Mouse (Mus musculus) kidney, adult 2 months (tissue): ENCODE measurements around the gene Cpa5. TPM values are rescaled to one million over a fixed set of nuclear protein-coding genes. Genes with fewer than 3 reads are reported as not detected.

Experiments used
- DNase-seq: peaks from one replicate; pipeline ENCODE4 v3.0.0; 2021
- H3K27ac ChIP-seq: fragments of 200-500 bp; 2 replicates; pipeline ENCODE4 v1.5.1; 2012; ENCODE audit warnings: low read depth, low read length, control low read depth, inconsistent platforms; ENCODE audit not compliant: insufficient read depth
- H3K27me3 ChIP-seq: fragments of 200-500 bp; replicated peaks from 2 replicates; pipeline ENCODE4 v1.6.1; 2012; ENCODE audit warnings: mild to moderate bottlenecking, moderate library complexity, low read length, inconsistent platforms; ENCODE audit not compliant: control insufficient read depth, insufficient read depth
- H3K36me3 ChIP-seq: fragments of 200-500 bp; 2 replicates; pipeline ENCODE4 v1.6.1; 2012; ENCODE audit warnings: mild to moderate bottlenecking, moderate library complexity, low read length, inconsistent platforms; ENCODE audit not compliant: control insufficient read depth, insufficient read depth
- H3K4me1 ChIP-seq: fragments of 200-500 bp; 2 replicates; pipeline ENCODE4 v1.6.1; 2011; ENCODE audit warnings: low read length; ENCODE audit not compliant: control insufficient read depth, insufficient read depth
- H3K4me3 ChIP-seq: fragments of 200-500 bp; 2 replicates; pipeline ENCODE4 v1.5.1; 2011; ENCODE audit warnings: mild to moderate bottlenecking, low read depth, low read length, control low read depth; ENCODE audit not compliant: insufficient read depth
- CTCF ChIP-seq: fragments of 200-500 bp; conservative IDR thresholded peaks from 2 replicates; pipeline ENCODE4 v1.5.1; 2011; ENCODE audit warnings: low read depth, mild to moderate bottlenecking, control low read depth, low read length, moderate library complexity, mixed read lengths; ENCODE audit not compliant: insufficient read depth, insufficient read length
- POLR2A ChIP-seq: fragments of 200-500 bp; IDR thresholded peaks from one replicate; pipeline ENCODE4 v1.6.1; 2011; ENCODE audit warnings: low read depth, low read length, control low read depth
- WGBS: fragments of 180-500 bp; shearing (Covaris S2); methylation state at CpG from one replicate; pipeline ENCODE4 v1.1.7; 2018; 5-methylcytosine and 5-hydroxymethylcytosine counted together
- polyA plus RNA-seq: library from polyadenylated mRNA; depleted of rRNA; stranded (reverse); fragments of >200 nt; gene quantifications from 2 replicates; pipeline ENCODE4 v1.2.3, GENCODE M21; 2012

The Cpa5 gene
- polyA plus RNA-seq, 1 experiment: not detected

DNA sequence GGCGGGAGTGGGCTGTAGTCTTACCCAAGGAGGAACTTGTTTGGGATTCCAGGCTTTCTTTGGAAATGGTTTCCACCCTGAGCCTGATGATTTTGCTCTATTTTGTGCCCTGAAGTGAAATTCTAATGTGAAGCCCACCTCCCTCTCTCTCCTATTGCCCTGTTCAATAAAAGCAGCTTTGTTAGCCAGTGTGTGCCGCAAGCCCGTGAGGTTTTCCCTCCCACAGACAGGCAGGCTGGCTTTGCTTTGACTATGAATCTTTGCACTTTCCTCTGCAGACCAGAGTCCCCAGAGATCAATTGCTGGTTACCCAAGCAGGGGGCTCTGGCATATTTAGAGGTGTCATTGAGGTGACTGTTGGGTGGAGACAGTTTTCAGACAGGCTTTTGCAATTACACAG is 33.7 kb downstream of the Cpa5 start:
- DNase-seq: no peak
- H3K27me3 ChIP-seq: no peaks in the 10 kb centered on the region
- no peak overlapping the region for H3K4me3 ChIP-seq
- H3K36me3 ChIP-seq: no peaks in the 10 kb centered on the region
- TF ChIP-seq POLR2A (no peak), CTCF (no peak)
- no peak overlapping the region for H3K27ac ChIP-seq
- H3K4me1 ChIP-seq: no peaks in the 10 kb centered on the region
- WGBS: 84% methylated on average over 3 of the region's 3 CpGs

DNA sequence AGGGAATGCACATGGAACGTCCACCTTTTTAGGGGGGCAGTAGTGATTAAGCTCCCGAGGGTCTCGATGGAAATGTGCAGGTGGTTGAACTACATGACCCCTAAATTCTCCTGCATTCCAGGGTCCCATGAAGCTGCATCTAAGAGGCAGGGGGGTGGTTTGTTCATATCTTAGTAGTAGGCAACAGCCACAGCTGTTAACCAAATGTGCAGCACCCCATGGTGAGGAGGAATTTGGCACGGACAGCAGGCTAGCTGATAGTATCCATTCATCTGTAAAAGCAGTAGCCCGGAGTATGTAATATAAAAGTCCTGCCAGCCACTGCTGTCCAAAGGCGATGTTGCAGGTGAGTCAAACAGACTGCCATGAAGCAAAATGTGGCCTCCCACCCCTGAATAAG is 34.6 kb downstream of the Cpa5 start:
- no peak for DNase-seq
- no peaks in the 10 kb centered on the region for H3K4me1 ChIP-seq
- TF ChIP-seq CTCF: no peak
- no peak for TF ChIP-seq POLR2A
- no peak overlapping the region for H3K27ac ChIP-seq
- WGBS: 79% methylated on average over 6 of the region's 6 CpGs
- H3K4me3 ChIP-seq: no peak overlapping the region
- H3K27me3 ChIP-seq: no peaks in the 10 kb centered on the region
- no peaks in the 10 kb centered on the region for H3K36me3 ChIP-seq

DNA sequence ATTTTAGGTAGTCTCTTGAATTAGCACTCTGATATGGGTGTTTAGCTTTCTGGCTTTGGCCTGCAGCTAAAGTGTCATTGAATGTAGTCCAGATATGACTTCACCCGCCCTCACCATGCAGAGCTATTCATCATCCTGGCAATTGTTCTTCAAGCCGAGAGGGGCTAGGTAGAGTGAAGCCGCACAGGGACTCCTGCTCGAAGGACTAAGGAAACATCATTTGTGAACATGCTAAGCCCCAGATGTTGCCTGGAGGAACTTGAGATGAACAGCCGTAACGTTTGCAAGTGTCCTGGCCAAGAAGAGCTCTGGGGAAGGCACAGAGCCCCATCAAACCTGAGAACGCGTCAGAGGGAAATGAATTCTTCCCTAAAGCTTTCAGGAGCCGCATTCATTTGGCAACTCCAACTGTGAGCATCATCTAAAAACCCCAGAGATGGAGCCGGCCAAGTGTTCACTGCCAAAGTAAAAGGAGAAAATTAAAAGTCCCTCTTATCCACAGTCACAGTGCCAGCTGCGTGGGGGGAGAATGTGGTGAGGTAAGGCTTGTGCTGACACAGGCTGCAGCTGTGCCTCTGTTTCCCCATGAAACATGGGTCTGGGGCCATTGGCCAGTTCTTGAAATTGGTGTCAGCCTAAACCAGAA is 39.0 kb downstream of the Cpa5 start:
- no peak overlapping the region for H3K27ac ChIP-seq
- no peak for DNase-seq
- H3K4me3 ChIP-seq: no peak overlapping the region
- no peaks in the 10 kb centered on the region for H3K36me3 ChIP-seq
- 85% methylated on average over 11 of the region's 11 CpGs for WGBS
- TF ChIP-seq CTCF (no peak), POLR2A (no peak)
- H3K27me3 ChIP-seq: no peaks in the 10 kb centered on the region
- H3K4me1 ChIP-seq: no peaks in the 10 kb centered on the region

DNA sequence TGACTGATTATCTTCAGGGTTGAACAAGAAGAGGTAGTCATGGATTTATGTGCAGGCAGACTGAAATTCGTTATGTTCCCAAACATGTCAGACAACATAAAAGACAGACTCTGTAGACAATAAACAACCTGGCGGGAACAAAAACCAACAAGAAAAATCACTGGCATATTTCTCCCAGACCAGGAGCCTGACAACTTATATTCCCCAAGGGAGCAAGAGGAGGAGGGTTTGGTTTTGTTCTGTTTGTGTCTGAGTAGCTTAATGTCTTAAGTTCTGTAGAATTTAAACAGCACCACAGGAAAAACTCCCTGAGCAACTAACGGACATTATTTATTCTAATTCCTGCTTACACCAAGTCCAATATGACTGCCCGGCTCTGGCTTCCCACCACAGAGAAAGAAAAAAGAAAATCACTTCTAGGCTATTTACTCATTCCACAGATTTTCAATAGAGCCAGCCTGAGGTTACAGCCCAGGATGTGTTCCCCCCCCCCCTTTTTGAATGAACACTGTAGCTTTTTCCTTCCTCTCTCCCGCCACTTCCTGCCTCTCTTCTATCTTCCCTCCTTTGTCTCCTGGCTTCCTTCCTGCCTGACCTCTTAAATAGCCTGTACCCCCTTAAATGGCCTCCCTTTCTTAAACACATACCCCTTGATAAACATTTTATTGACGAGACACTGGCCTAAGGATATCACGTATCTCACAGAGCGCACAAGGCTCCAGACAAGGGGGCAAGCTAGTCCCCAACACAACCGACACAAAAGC is 41.8 kb downstream of the Cpa5 start:
- no peak overlapping the region for H3K27ac ChIP-seq
- no peak for TF ChIP-seq POLR2A
- TF ChIP-seq CTCF: no peak
- H3K27me3 ChIP-seq: no peaks in the 10 kb centered on the region
- H3K4me3 ChIP-seq: no peak overlapping the region
- WGBS: 62% methylated on average over 9 of the region's 9 CpGs
- no peak for DNase-seq
- no peaks in the 10 kb centered on the region for H3K4me1 ChIP-seq
- no peaks in the 10 kb centered on the region for H3K36me3 ChIP-seq

DNA sequence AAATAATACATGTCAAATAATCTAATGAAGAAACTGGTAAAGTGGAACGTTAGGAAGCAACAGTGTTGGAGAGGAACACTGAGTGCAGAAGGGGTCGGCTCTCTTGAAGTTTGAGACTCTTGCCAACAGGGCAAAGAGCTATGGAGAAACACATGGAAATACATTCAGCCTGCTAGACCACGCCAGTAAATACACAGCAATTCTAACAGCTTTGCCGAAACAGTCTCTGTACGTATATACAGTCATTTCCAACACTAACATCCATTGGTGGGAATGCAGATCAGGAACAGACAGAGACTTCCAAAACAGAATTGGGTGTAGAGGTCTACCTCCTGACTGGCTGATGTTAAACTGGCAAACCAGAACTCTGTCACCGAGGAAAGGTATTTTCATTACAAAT is 42.7 kb downstream of the Cpa5 start:
- DNase-seq: no peak
- Histone ChIP-seq H3K36me3 (no peaks in the 10 kb centered on the region), H3K4me1 (no peaks in the 10 kb centered on the region), H3K27me3 (no peaks in the 10 kb centered on the region), H3K27ac (no peak overlapping the region), H3K4me3 (no peak overlapping the region)
- WGBS: 78% methylated on average over 6 of the region's 6 CpGs
- no peak for TF ChIP-seq POLR2A
- TF ChIP-seq CTCF: no peak

DNA sequence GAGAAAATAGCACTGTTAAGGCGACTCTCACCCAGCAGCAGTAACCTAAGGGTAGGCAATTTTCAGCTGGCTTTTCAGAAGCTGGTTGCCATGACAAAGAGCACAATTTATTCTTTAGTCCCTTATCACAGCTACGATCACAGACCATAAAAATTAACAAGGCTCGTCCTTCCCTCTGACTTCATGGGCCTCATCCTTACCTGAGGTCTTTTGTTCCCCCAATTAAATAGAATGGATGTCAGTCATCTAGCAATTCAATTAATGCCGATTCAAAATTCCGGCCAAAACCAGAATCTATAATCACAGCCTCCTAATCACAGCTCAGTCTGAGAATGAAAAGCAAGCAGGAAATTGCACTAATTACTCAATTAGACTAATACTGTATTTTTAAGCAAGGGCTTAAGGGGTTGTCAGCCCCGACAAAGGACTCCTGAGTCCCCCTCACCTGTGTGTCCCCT is 43.6 kb downstream of the Cpa5 start:
- Histone ChIP-seq H3K4me3 (no peak overlapping the region), H3K27ac (no peak overlapping the region), H3K27me3 (no peaks in the 10 kb centered on the region), H3K36me3 (no peaks in the 10 kb centered on the region), H3K4me1 (no peaks in the 10 kb centered on the region)
- WGBS: 66% methylated on average over 6 of the region's 6 CpGs
- DNase-seq: no peak
- TF ChIP-seq POLR2A (no peak), CTCF (no peak)

DNA sequence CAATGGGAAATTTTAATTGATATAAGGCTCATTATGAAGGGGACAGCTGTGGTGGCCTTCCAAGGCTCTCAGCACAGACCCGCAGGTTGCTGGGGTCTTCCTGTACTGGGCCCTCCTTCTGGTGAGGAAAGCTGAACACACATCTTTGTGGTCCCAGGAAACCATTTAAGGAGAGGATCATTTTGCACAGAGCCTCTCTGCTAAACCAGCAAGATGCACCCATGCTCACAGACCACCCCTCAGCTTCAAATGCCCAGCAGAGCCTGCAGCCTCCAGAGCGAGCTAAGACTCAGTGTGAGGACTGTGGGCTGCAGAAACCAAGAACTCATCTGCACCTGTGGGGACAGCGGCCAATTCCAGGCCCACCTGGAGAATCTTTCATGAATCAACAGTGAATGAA is 44.1 kb downstream of the Cpa5 start:
- DNase-seq: no peak
- no peaks in the 10 kb centered on the region for H3K36me3 ChIP-seq
- H3K27ac ChIP-seq: no peak overlapping the region
- TF ChIP-seq CTCF: no peak
- no peak for TF ChIP-seq POLR2A
- no peaks in the 10 kb centered on the region for H3K4me1 ChIP-seq
- H3K4me3 ChIP-seq: no peak overlapping the region
- H3K27me3 ChIP-seq: no peaks in the 10 kb centered on the region
- WGBS: 84% methylated on average over 3 of the region's 3 CpGs
